Mouse (Mus musculus) intestine, postnatal 0 days (tissue): ENCODE measurements at regions not wholly inside any gene's neighbourhood (a gene's known extent, or its start where the extent isn't known, plus 50 kb on each side); places are given as distances from the start of the nearest gene placed in this dataset.

Experiments
- ATAC-seq: fragments of 200-750 bp; cut with Nextera tagmentation; 2 replicates; pipeline ENCODE4 v1.8.0; 2017; ENCODE audit warnings: mild to moderate bottlenecking, moderate TSS enrichment, moderate library complexity
- H3K27ac ChIP-seq: fragments of 300-500 bp; sonication (generic); 2 replicates; pipeline ENCODE4 v1.5.1; 2014; ENCODE audit warnings: mild to moderate bottlenecking, low read depth, low read length, moderate library complexity
- H3K27me3 ChIP-seq: fragments of 300-500 bp; sonication (generic); replicated peaks from 2 replicates; pipeline ENCODE4 v1.6.1; 2014; ENCODE audit warnings: low read length, mixed read lengths; ENCODE audit not compliant: control insufficient read depth, insufficient read depth
- H3K36me3 ChIP-seq: fragments of 300-500 bp; sonication (generic); 2 replicates; pipeline ENCODE4 v1.6.1; 2014; ENCODE audit warnings: mild to moderate bottlenecking, moderate library complexity; ENCODE audit not compliant: control insufficient read depth, insufficient read depth
- H3K4me1 ChIP-seq: fragments of 300-500 bp; sonication (generic); replicated peaks from 2 replicates; pipeline ENCODE4 v1.6.1; 2014; ENCODE audit warnings: antibody characterized with exemption, low read length, mixed read lengths; ENCODE audit not compliant: control insufficient read depth, insufficient read depth
- H3K4me2 ChIP-seq: fragments of 300-500 bp; sonication (generic); replicated peaks from 2 replicates; pipeline ENCODE4 v1.6.1; 2014; ENCODE audit warnings: low read depth, mild to moderate bottlenecking, moderate library complexity
- H3K4me3 ChIP-seq: fragments of 300-500 bp; sonication (generic); 2 replicates; pipeline ENCODE4 v1.5.1; 2014; ENCODE audit warnings: low read depth, low read length
- H3K9ac ChIP-seq: fragments of 300-500 bp; sonication (generic); 2 replicates; pipeline ENCODE4 v1.6.1; 2014; ENCODE audit warnings: mild to moderate bottlenecking, low read depth, low read length
- H3K9me3 ChIP-seq: fragments of 300-500 bp; sonication (generic); 2 replicates; pipeline ENCODE4 v1.6.1; 2016; ENCODE audit warnings: mixed run types; ENCODE audit not compliant: control insufficient read depth
- CTCF ChIP-seq: sonication (generic); IDR thresholded peaks from 2 replicates; pipeline ENCODE4 v1.5.1; 2016; ENCODE audit warnings: low read depth, mild to moderate bottlenecking, control low read depth, antibody characterized with exemption, moderate library complexity
- WGBS: fragments of 180-500 bp; shearing (Covaris S2); extraction: QIAGEN DNeasy Blood & Tissue Kit; methylation state at CpG from one replicate; pipeline ENCODE4 v1.1.7; 2014; 5-methylcytosine and 5-hydroxymethylcytosine counted together

DNA sequence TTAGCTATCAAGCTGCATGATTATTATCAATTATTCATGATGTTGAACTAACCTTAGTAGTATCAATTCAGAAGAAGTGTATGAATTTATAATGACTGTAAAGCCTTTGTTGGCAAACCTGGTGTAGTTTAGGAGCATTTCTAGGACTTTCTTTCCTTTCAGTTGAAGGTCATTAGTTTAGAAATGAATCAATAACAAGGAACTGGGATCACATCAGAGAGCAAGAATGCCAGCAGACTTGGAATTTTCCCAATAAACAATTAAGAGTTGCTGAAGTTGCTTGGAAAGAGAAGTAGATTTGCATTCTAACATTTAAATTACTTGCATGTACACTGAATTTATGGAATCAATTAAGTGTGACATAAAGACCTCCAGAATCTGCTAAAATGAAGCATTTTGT, 79.1 kb upstream of the Ferd3l start:
- Histone ChIP-seq H3K9me3 (no peaks in the 10 kb centered on the region), H3K4me1 (no peaks in the 10 kb centered on the region), H3K9ac (no peak overlapping the region), H3K4me2 (no peak overlapping the region), H3K4me3 (no peak overlapping the region), H3K36me3 (no peaks in the 10 kb centered on the region), H3K27ac (no peak overlapping the region), H3K27me3 (no peaks in the 10 kb centered on the region)
- no peak for TF ChIP-seq CTCF
- ATAC-seq = no peak

DNA sequence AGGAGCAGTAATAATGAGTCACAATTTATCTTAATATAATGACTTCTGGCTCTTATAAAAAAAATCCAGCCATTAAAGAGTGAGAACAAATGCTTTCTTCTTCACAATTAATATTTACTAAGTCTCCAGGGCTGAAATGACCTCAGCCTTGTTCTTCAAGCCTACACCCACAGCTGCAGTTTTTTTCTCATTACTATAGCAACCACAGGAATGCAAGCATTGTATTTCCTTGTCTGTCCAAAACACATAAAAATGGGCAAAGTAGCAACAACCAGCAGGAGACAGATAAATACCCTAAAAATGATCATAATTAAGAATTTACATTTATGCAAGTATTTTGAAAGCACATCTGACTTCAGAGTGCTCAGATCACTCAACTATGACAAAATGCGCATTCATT, 76.5 kb upstream of the Ferd3l start:
- ATAC-seq = no peak
- TF ChIP-seq CTCF = no peak
- Histone ChIP-seq H3K27me3 (no peaks in the 10 kb centered on the region), H3K9me3 (no peaks in the 10 kb centered on the region), H3K4me3 (no peak overlapping the region), H3K4me1 (no peaks in the 10 kb centered on the region), H3K27ac (no peak overlapping the region), H3K9ac (no peak overlapping the region), H3K36me3 (no peaks in the 10 kb centered on the region), H3K4me2 (no peak overlapping the region)
- 71% methylated on average over 1 of the region's 1 CpGs for WGBS
